Mouse (Mus musculus) hindbrain, embryonic 12.5 days (tissue): ENCODE results near the gene Ptgfrn. TPM values are rescaled to one million over a fixed set of nuclear protein-coding genes. Genes with fewer than 3 reads are reported as not detected.

Experiments used
- ATAC-seq: fragments of 200-750 bp; cut with Nextera tagmentation; 2 replicates; pipeline ENCODE4 v1.8.0; 2017; ENCODE audit warnings: moderate TSS enrichment; ENCODE audit not compliant: low FRiP score
- H3K27ac ChIP-seq: fragments of 300-500 bp; sonication (generic); 2 replicates; pipeline ENCODE4 v1.5.1; 2016; ENCODE audit warnings: mild to moderate bottlenecking
- H3K27me3 ChIP-seq: fragments of 300-500 bp; sonication (generic); 2 replicates; pipeline ENCODE4 v1.6.1; 2016; ENCODE audit warnings: mild to moderate bottlenecking
- H3K36me3 ChIP-seq: fragments of 300-500 bp; sonication (generic); 2 replicates; pipeline ENCODE4 v1.6.1; 2016; ENCODE audit warnings: mild to moderate bottlenecking
- H3K4me1 ChIP-seq: fragments of 300-500 bp; sonication (generic); 2 replicates; pipeline ENCODE4 v1.6.1; 2016
- H3K4me2 ChIP-seq: fragments of 300-500 bp; sonication (generic); replicated peaks from 2 replicates; pipeline ENCODE4 v1.6.1; 2016; ENCODE audit warnings: mild to moderate bottlenecking
- H3K4me3 ChIP-seq: fragments of 300-500 bp; sonication (generic); 2 replicates; pipeline ENCODE4 v1.5.1; 2016; ENCODE audit warnings: mild to moderate bottlenecking
- H3K9ac ChIP-seq: fragments of 300-500 bp; sonication (generic); 2 replicates; pipeline ENCODE4 v1.6.1; 2016; ENCODE audit warnings: mild to moderate bottlenecking, moderate library complexity
- H3K9me3 ChIP-seq: fragments of 300-500 bp; sonication (generic); replicated peaks from 2 replicates; pipeline ENCODE4 v1.6.1; 2016; ENCODE audit warnings: mild to moderate bottlenecking
- WGBS: fragments of 180-500 bp; shearing (Covaris S2); methylation state at CpG from one replicate; pipeline ENCODE4 v1.1.7; 2016; 5-methylcytosine and 5-hydroxymethylcytosine counted together
- polyA plus RNA-seq: library from polyadenylated mRNA; unstranded; fragments of >200 nt; fragmentation: Nextera tagmentation; extraction: Ambion mirVana; gene quantifications from 2 replicates; pipeline ENCODE4 v1.2.1, GENCODE M21; 2016

The Ptgfrn gene
- polyA plus RNA-seq, 1 experiment from 2014 or later = 3.6 TPM

DNA sequence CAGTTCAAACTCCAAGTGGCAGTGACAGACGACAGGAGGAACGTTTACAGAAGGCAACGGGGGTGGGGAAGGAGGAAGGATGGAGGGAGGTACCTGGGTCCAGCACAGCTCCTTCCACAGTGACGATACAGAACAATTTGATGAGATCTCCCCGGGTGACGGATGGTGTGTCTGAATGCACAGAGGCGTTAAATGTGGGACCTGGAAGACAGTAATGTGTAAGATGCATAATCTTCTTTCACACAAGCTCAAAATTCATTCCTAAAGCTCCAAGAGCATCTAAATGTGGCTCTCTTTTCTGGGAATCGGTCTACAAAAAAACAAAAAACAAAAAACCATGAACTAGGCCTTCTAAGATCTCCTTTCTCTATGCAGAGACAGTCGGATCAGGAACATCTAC is 60.1 kb downstream of the Ptgfrn start:
- Histone ChIP-seq H3K4me1 (0 out of 2 replicates have a peak, but pooled peaks cover 2% of the 10 kb centered on the region), H3K9ac (no peak overlapping the region), H3K9me3 (no peaks in the 10 kb centered on the region), H3K4me2 (no peak overlapping the region), H3K27ac (no peak overlapping the region), H3K4me3 (no peak overlapping the region), H3K36me3 (no peaks in the 10 kb centered on the region; the same call in 1 of the 2 replicates), H3K27me3 (no peaks in the 10 kb centered on the region)
- 69% methylated on average over 9 of the region's 9 CpGs for WGBS
- ATAC-seq = no peak

DNA sequence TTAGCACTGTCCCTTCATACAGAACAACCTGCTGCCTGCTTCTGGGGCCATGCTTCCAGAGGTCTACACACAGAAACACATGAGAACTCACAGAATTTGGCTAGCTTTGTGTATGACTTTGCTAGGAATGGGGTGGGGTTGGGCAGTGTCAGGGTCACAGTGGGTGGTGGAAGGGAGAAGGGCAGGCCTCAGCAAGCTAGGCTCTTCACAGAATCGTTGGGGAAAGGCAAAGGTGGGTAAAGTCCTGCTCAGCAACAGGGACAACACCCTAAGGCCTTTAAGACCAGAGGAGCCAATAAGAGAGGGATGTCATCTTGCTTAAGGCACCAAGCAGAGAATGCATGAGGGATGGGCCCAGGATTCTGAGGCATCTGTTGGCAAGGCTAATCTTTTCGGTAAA is 61.3 kb downstream of the Ptgfrn start:
- no peak overlapping the region for H3K9ac ChIP-seq
- WGBS = 75% methylated on average over 2 of the region's 2 CpGs

DNA sequence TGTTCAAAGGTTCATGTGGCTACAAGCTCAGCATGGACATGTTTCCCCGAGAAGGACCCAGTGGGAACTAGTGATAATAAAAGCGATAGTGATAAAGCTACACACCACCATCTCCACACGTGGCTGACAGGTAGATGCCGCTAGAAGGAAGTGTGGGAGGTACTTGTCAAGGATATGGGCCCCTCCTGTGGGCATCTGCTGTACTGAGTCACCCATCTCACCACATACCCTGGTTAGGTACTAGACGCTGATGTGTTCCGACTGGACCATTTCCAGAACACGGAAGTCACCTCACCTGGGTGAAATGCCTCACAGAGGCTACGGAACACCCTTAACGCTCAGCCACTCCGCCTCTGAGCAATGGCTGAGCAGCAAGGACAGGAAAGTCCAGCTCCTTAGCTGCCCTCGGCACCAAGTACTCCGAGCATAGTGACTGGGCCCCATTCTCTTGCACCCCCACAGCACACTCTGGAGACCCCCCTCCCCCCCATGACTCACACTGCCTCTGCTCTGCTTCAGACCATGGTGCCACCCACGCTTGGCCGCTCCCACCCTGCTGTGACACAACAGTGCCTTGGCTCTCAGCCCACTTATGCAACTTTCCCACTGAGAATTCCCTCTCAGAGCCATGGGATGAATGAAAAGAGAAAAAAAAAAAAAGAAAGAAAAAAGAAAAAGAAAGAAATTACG is 62.3 kb downstream of the Ptgfrn start:
- Histone ChIP-seq H3K9ac (no peak overlapping the region), H3K9me3 (no peaks in the 10 kb centered on the region), H3K27me3 (no peaks in the 10 kb centered on the region), H3K4me3 (no peak overlapping the region), H3K27ac (no peak overlapping the region), H3K4me1 (0 out of 2 replicates have a peak, but pooled peaks cover 2% of the 10 kb centered on the region), H3K36me3 (peaks cover 6% of the 10 kb centered on the region; the same call in 1 of the 2 replicates), H3K4me2 (no peak overlapping the region)
- WGBS = 76% methylated on average over 15 of the region's 15 CpGs
- ATAC-seq = no peak; the same call in 1 of the 2 replicates

More for the DNA sequence above, 61.3 kb downstream of the Ptgfrn start:
- no peak for ATAC-seq
- Histone ChIP-seq H3K4me1 (0 out of 2 replicates have a peak, but pooled peaks cover 2% of the 10 kb centered on the region), H3K27ac (no peak overlapping the region), H3K36me3 (no peaks in the 10 kb centered on the region; the same call in 1 of the 2 replicates), H3K9me3 (no peaks in the 10 kb centered on the region), H3K4me2 (no peak overlapping the region), H3K4me3 (no peak overlapping the region), H3K27me3 (no peaks in the 10 kb centered on the region)

DNA sequence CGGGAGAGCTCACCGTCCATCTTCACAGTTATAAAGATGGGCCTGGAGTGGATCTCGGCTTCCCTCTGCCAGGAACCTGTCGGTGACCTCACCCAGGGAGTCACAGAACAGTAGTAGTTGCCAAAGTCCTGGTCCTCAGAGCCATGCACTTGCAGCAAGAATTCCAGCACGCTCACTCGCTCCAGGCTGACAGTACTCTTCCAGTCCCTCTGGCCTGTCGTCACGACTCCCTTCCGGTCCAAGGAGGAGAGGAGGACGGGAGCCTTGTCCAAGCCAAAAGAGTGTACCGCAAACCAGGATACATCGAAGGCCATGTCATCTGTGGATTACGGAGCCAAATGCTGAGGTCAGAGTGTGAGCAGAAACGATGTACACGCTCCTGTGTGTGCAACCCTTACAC is 64.6 kb downstream of the Ptgfrn start:
- Histone ChIP-seq H3K27ac (no peak overlapping the region), H3K4me3 (no peak overlapping the region), H3K4me2 (no peak overlapping the region), H3K4me1 (0 out of 2 replicates have a peak, but pooled peaks cover 2% of the 10 kb centered on the region), H3K9ac (no peak overlapping the region), H3K36me3 (peaks cover 11% of the 10 kb centered on the region), H3K9me3 (no peaks in the 10 kb centered on the region), H3K27me3 (no peaks in the 10 kb centered on the region)
- 96% methylated on average over 15 of the region's 15 CpGs for WGBS
- ATAC-seq = no peak

DNA sequence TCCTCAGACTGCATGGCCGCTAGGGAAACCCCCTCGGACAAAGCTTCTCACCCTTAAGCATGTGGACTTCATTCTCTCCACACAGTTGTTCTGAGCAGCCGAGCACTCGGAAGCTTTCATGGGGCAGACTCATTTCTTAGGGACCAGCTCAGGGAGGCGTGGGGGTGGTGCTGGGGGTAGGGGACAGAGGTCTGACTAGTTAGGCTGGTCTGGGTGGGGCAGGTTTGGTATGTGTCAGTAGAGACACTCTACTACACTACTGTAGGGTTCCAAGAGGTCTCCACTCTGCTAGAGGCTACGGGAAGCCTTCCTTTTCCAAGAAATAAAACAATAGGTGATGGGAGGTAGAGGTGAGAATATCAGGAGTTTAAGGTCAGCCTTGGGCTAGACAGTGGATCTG is 65.4 kb downstream of the Ptgfrn start:
- no peak overlapping the region for H3K4me2 ChIP-seq
- no peak for ATAC-seq

DNA sequence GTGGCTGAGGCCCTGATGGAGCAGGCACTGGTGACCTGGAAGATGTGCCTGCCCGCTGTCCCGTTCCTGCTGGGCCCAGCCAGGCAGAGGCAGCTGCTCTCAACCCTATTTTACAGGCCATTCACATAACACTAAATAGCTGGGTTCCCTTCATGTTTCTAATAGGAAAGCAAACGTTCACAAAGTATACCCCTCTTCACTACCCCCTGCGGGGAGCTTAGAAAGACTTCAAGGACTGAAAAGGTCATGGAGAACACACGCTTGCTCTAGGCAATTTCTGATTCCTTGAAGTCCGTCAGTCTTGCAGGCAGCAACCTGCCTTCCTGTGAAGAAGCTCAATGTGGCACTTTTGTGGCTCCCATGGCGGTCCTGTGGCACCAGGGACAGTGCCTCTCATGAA is 68.1 kb downstream of the Ptgfrn start:
- Histone ChIP-seq H3K36me3 (peaks cover 11% of the 10 kb centered on the region), H3K9ac (no peak overlapping the region), H3K4me2 (no peak overlapping the region), H3K4me3 (no peak overlapping the region), H3K27me3 (no peaks in the 10 kb centered on the region), H3K27ac (no peak overlapping the region), H3K4me1 (no peaks in the 10 kb centered on the region), H3K9me3 (no peaks in the 10 kb centered on the region)
- WGBS = 62% methylated on average over 7 of the region's 7 CpGs
- ATAC-seq = no peak

More for the DNA sequence above, 65.4 kb downstream of the Ptgfrn start:
- no peak overlapping the region for H3K27ac ChIP-seq
- 0 out of 2 replicates have a peak, but pooled peaks cover 2% of the 10 kb centered on the region for H3K4me1 ChIP-seq
- H3K9me3 ChIP-seq = no peaks in the 10 kb centered on the region
- H3K36me3 ChIP-seq = peaks cover 11% of the 10 kb centered on the region
- H3K27me3 ChIP-seq = no peaks in the 10 kb centered on the region
- H3K4me3 ChIP-seq = no peak overlapping the region
- WGBS = 80% methylated on average over 6 of the region's 6 CpGs
- no peak overlapping the region for H3K9ac ChIP-seq

DNA sequence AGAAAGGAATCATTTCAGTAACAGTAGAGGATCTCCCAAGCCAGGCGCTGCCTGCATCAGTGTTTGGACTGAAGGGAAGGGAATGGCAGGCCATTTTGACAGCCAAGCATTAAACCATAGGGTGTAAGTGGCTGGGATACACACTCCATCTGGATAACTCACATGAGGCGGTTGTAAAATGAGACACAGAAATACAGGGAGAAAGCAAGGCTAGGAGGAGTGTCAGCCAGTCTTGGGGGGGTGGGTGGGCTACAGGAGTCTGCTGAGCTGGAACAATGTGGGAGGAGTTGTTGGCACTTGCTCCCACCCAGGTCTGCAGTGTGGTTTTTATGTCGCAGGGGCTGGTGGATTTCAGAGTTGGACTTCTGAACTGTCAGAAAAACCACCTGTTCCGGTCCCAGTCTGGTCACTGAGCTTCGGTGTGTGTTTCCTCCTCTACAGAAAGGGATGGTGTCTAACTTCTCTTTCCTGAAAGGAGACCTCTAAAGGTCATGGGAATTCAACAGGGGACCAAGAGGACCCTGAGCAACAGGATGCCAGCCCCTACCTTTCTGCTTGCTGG is 72.0 kb downstream of the Ptgfrn start:
- Histone ChIP-seq H3K4me3 (no peak overlapping the region), H3K4me1 (no peaks in the 10 kb centered on the region), H3K9me3 (no peaks in the 10 kb centered on the region), H3K36me3 (peaks cover 9% of the 10 kb centered on the region), H3K9ac (no peak overlapping the region), H3K27me3 (no peaks in the 10 kb centered on the region), H3K27ac (no peak overlapping the region), H3K4me2 (no peak overlapping the region)
- ATAC-seq = no peak
- 89% methylated on average over 5 of the region's 5 CpGs for WGBS

DNA sequence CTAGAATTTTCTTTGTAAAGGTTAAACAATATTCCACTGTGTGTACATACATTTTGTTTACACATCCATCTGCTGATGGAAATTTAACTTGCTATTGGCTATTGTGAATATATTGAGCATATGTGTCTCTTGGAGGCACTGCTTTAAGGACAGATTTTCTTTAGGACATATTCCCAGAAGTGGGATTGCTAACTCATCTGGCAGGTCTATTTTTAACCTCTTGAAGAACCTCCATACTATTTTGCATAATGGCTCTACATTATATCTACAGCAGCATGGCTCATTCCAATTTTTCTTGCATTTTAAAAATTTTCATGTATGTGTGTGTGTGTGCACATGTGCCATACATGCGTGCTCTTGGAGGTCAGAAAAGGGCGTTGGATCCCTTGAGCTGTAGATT is 74.1 kb downstream of the Ptgfrn start:
- Histone ChIP-seq H3K4me1 (no peaks in the 10 kb centered on the region), H3K4me3 (no peak overlapping the region), H3K27me3 (no peaks in the 10 kb centered on the region), H3K4me2 (no peak overlapping the region), H3K9ac (no peak overlapping the region), H3K36me3 (no peaks in the 10 kb centered on the region), H3K27ac (no peak overlapping the region), H3K9me3 (no peaks in the 10 kb centered on the region)
- 96% methylated on average over 2 of the region's 2 CpGs for WGBS
- no peak for ATAC-seq

DNA sequence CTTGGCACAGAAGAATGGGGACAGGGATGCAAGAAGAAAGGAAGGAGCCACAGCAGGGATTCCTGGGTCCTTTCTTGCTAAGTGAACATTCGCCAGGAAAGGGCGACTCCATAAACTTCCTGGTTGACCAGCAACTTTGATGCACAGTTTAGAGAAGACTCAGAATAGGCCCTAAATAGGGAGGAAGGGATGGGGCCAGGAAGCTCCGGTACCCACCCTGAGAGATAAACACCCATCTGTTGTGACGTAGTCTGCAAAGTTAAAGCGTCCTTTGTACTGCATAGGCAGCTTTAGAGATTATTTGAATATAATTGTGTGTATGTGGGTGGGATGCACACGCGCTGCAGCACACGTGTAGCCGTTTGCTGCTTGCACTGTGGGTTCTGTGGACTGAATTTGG is 75.6 kb downstream of the Ptgfrn start:
- Histone ChIP-seq H3K9me3 (no peaks in the 10 kb centered on the region), H3K27ac (no peak overlapping the region), H3K4me2 (no peak overlapping the region), H3K4me1 (no peaks in the 10 kb centered on the region), H3K27me3 (no peaks in the 10 kb centered on the region), H3K36me3 (no peaks in the 10 kb centered on the region), H3K9ac (no peak overlapping the region), H3K4me3 (no peak overlapping the region)
- WGBS = 84% methylated on average over 9 of the region's 9 CpGs
- no peak for ATAC-seq

DNA sequence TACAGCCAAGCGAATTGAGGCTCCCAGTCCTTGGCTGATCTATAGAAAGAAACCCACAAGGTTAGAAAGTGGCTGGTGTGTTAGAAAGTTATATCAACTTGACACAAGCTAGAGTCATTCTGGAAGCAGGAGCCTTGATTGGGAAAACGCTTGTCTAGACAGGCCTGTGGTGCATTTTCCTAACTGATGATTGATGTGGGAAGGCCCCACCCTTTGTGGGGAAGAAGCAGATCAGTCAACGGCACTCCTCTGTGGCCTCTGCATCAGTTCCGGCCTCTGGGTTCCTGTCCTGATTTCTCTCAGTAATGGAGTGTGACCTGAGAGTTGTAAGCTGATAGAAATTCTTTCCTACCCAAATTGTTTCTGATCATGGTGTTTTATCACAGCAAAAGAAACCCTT is 76.4 kb downstream of the Ptgfrn start:
- Histone ChIP-seq H3K27ac (no peak overlapping the region), H3K9ac (no peak overlapping the region), H3K4me1 (no peaks in the 10 kb centered on the region), H3K36me3 (no peaks in the 10 kb centered on the region), H3K4me3 (no peak overlapping the region), H3K4me2 (no peak overlapping the region), H3K27me3 (no peaks in the 10 kb centered on the region), H3K9me3 (no peaks in the 10 kb centered on the region)
- 50% methylated on average over 4 of the region's 4 CpGs for WGBS
- ATAC-seq = no peak

DNA sequence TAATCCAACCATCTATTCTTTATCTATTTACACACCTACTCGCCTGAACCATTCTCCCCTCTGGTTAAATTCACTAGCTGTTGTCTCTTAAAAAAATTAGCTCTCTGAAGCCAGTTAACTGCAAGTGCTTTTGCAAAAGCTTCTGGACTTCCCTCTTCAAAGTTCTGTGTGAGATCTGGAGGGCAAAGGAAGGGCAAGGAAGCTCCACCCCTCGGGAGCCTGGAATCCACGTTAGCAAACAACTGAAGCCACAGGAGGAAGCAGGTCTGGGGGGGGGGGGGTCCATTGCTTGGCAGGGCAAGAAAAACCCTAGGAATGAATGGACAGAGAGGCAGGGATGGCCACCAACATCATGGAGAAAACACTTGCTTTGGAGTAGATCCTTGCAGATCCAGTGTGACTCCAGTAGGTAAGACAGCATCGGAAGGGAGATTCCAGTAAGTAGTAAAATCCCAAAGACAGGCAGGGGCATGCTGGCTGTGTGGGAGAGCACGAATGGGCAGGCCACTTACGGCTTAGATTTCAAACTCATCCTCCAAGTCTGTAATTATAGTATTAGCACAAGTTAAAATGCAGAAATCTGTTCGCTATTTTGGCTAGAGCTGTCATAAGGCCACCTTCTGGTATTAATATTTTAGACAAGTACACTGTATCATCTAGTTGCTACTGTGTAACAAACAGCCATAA is 78.5 kb downstream of the Ptgfrn start:
- no peaks in the 10 kb centered on the region for H3K4me1 ChIP-seq
- WGBS = 69% methylated on average over 7 of the region's 7 CpGs
- no peak overlapping the region for H3K9ac ChIP-seq
- no peaks in the 10 kb centered on the region for H3K36me3 ChIP-seq
- ATAC-seq = no peak
- no peak overlapping the region for H3K27ac ChIP-seq
- no peak overlapping the region for H3K4me3 ChIP-seq
- H3K4me2 ChIP-seq = no peak overlapping the region
- no peaks in the 10 kb centered on the region for H3K27me3 ChIP-seq
- no peaks in the 10 kb centered on the region for H3K9me3 ChIP-seq

DNA sequence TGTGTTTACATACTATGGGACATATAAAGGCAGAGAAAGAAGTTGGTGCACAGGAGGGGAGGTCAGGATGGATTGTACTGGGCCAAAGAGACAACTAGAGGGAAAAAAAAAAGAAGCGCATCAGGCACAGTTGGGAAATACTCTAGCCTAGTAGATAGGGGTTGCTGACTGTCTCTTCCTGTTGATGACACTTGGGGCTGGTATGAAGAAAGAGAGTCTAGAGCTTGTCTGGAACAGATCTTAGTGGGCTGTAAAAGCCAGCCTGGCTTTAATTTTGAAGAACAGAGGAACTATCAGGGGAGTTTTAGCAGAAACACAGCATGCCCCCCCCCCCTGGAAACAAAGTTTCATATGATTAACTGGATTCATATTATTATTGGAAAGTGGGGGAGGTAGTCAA is 79.4 kb downstream of the Ptgfrn start:
- no peak overlapping the region for H3K4me2 ChIP-seq
- H3K9me3 ChIP-seq = no peaks in the 10 kb centered on the region
- H3K4me3 ChIP-seq = no peak overlapping the region
- H3K4me1 ChIP-seq = no peaks in the 10 kb centered on the region
- ATAC-seq = no peak
- H3K27ac ChIP-seq = no peak overlapping the region
- 100% methylated on average over 1 of the region's 1 CpGs for WGBS
- no peaks in the 10 kb centered on the region for H3K27me3 ChIP-seq
- H3K36me3 ChIP-seq = no peaks in the 10 kb centered on the region
- no peak overlapping the region for H3K9ac ChIP-seq
